Mouse (Mus musculus): Measurements from ENCODE around the gene Habp2. TPM values are rescaled to one million over a fixed set of nuclear protein-coding genes. Genes with fewer than 3 reads are reported as not detected.
"Not testable (repeated sequence)": the region's sequence is repeated elsewhere in the genome, so short reads cannot be mapped to it uniquely, and the experiment has no call there.

The Habp2 gene
- total and polyA plus RNA-seq, 3 experiments = not detected

- in situ Hi-C loops (cut with MboI; ENCODE audit: low pct_ligation_motif_present, low pct_unique_long_range_greater_than_20kb, low sequenced_read_pairs) (no loop called here), dilution Hi-C loops (cut with MboI; ENCODE audit: extremely low pct_ligation_motif_present, extremely low pct_unique_long_range_greater_than_20kb, low sequenced_read_pairs) (no loop called here)
- Histone ChIP-seq H3K9ac (ENCODE audit: insufficient read depth, low read depth) (no peak overlapping the region), H3K36me3 (replicated peaks in 1 of 2; ENCODE audit: control insufficient read depth in 1 of 2, insufficient read depth in 1 of 2, low read length in 1 of 2) (no peaks in the 10 kb centered on the region), H3K4me3 (replicated peaks in 1 of 3; ENCODE audit: low read depth in 2 of 3, low read length in 2 of 3, poor library complexity in 1 of 3) (no peak overlapping the region), H3K27ac (ENCODE audit: insufficient read depth, low read depth) (no peak overlapping the region), H3K9me3 (replicated peaks; ENCODE audit: low read length) (peaks cover 9% of the 10 kb centered on the region), H3K4me1 (ENCODE audit: control insufficient read depth in 1 of 2, insufficient read depth in 2 of 2) (peaks cover 0 to 2% of the 10 kb centered on the region in 2 experiments; a peak in 1 of 4 replicates), H3K27me3 (replicated peaks) (peaks cover 5% of the 10 kb centered on the region), H3K4me2 (ENCODE audit: insufficient read depth, low read depth, poor library complexity, severe bottlenecking) (no peak overlapping the region), H3K79me2 (replicated peaks; ENCODE audit: control insufficient read depth, extremely low read depth, insufficient read depth, poor library complexity, severe bottlenecking) (no peaks in the 10 kb centered on the region)
- TF ChIP-seq ZNF384 (IDR thresholded peaks at IDR 0.05; ENCODE audit: low read depth, low read length) (no peak), TBP (conservative IDR thresholded peaks at IDR 0.05; ENCODE audit: low read depth, low read length) (no peak), UBTF (IDR thresholded peaks at IDR 0.05; ENCODE audit: low read depth, low read length) (no peak)
- DNase-seq (ENCODE audit: extremely low read depth) = no peak
These were observed 68.3 kb downstream of the Habp2 start for GRCm38 (mm10) chr19:56355201-56355600.

- Histone ChIP-seq H3K36me3 (replicated peaks in 1 of 2; ENCODE audit: control insufficient read depth in 1 of 2, insufficient read depth in 1 of 2, low read length in 1 of 2) (no peaks in the 10 kb centered on the region), H3K9me3 (replicated peaks; ENCODE audit: low read length) (peaks cover 9% of the 10 kb centered on the region), H3K9ac (ENCODE audit: insufficient read depth, low read depth) (no peak overlapping the region), H3K79me2 (replicated peaks; ENCODE audit: control insufficient read depth, extremely low read depth, insufficient read depth, poor library complexity, severe bottlenecking) (no peaks in the 10 kb centered on the region), H3K27ac (ENCODE audit: insufficient read depth, low read depth) (no peak overlapping the region), H3K4me2 (ENCODE audit: insufficient read depth, low read depth, poor library complexity, severe bottlenecking) (no peak overlapping the region), H3K4me3 (replicated peaks in 1 of 3; ENCODE audit: low read depth in 2 of 3, low read length in 2 of 3, poor library complexity in 1 of 3) (no peak overlapping the region), H3K4me1 (ENCODE audit: control insufficient read depth in 1 of 2, insufficient read depth in 2 of 2) (peaks cover 0 to 2% of the 10 kb centered on the region in 2 experiments; a peak in 1 of 4 replicates), H3K27me3 (replicated peaks) (peaks cover 5% of the 10 kb centered on the region)
- TF ChIP-seq CTCF (conservative IDR thresholded peaks at IDR 0.05 in 1 of 2, IDR thresholded peaks at IDR 0.05 in 1 of 2; ENCODE audit: low read depth in 2 of 2, low read length in 2 of 2) (peak; percentile 65 to 68), SMC3 (IDR thresholded peaks at IDR 0.05; ENCODE audit: low read depth, low read length) (peak; percentile 56), BHLHE40 (IDR thresholded peaks at IDR 0.05; ENCODE audit: low read depth, low read length) (no peak), RAD21 (IDR thresholded peaks at IDR 0.05; ENCODE audit: low read depth, low read length) (peak; percentile 28)
- peak; percentile 34 for DNase-seq (ENCODE audit: extremely low read depth)
- in situ Hi-C loops (cut with MboI; ENCODE audit: low pct_ligation_motif_present, low pct_unique_long_range_greater_than_20kb, low sequenced_read_pairs) = no loop called here
- dilution Hi-C loops (cut with MboI; ENCODE audit: extremely low pct_ligation_motif_present, extremely low pct_unique_long_range_greater_than_20kb, low sequenced_read_pairs) = no loop called here
These were observed 69.8 kb downstream of the Habp2 start for GRCm38 (mm10) chr19:56356480-56357373.

DNA sequence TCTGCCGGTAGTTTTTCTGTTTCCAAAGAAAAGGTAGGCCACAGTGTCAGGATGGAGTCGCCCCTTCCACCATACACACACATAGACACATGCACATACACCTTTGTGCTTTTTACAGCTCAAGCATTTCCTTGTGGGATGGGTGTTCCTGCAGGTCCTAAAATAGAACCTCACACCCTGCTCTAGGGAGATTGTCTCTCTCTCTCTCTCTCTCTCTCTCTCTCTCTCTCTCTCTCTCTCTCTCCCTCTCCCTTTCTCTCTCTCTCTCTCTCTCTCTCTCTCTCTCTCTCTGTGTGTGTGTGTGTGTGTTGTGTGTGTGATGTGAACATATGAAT lies 70.4 kb downstream of the Habp2 start:
- dilution Hi-C loops (cut with MboI; ENCODE audit: extremely low pct_ligation_motif_present, extremely low pct_unique_long_range_greater_than_20kb, low sequenced_read_pairs); DNase-seq (ENCODE audit: extremely low read depth); H3K4me3 ChIP-seq (replicated peaks in 1 of 3; ENCODE audit: low read depth in 2 of 3, low read length in 2 of 3, poor library complexity in 1 of 3): not testable (repeated sequence)

More for the DNA sequence above, 70.4 kb downstream of the Habp2 start:
- in situ Hi-C loops (cut with MboI; ENCODE audit: low pct_ligation_motif_present, low pct_unique_long_range_greater_than_20kb, low sequenced_read_pairs); H3K36me3 ChIP-seq (replicated peaks in 1 of 2; ENCODE audit: control insufficient read depth in 1 of 2, insufficient read depth in 1 of 2, low read length in 1 of 2); H3K79me2 ChIP-seq (replicated peaks; ENCODE audit: control insufficient read depth, extremely low read depth, insufficient read depth, poor library complexity, severe bottlenecking); H3K4me1 ChIP-seq (ENCODE audit: control insufficient read depth in 1 of 2, insufficient read depth in 2 of 2); H3K9me3 ChIP-seq (replicated peaks; ENCODE audit: low read length); H3K9ac ChIP-seq (ENCODE audit: insufficient read depth, low read depth); H3K4me2 ChIP-seq (ENCODE audit: insufficient read depth, low read depth, poor library complexity, severe bottlenecking); H3K27me3 ChIP-seq (replicated peaks); H3K27ac ChIP-seq (ENCODE audit: insufficient read depth, low read depth): not testable (repeated sequence)

All from CH12.LX (cell line).